Mouse (Mus musculus): ENCODE measurements at regions not wholly inside any gene's neighbourhood (a gene's known extent, or its start where the extent isn't known, plus 50 kb on each side); places are given as distances from the start of the nearest gene placed in this dataset.

DNA sequence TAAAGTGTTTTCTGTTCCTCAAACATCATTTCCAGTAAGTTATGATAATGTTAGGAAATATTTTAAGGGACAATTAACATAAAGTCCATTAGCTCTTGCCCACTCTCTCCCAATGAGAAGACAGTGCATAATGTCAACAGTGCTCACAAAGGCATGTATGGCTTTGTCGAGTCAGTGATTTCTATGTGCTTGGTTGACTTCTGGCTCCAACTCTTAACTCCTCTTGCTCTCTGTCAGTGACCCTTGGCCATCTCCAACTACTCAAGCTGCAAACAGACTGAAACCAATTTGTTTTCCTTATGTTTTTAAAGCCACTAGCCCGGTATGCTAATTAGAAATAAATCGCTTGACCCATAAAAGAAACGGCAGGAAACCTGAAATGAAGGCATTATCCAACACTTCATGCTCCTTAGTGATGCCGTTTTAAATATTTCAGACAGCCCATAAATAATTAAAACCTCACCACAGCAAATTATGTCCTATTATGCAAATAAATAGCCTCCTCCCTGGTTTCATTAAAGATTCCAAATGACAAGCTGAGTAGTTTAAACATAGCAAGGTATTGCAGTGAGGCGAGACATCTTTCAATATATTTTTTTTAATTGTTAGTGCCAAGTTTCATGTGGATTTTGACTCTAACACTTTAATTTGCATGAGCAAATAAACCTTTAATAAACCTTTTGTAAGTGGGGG lies 1864.6 kb upstream of the Tenm3 start:
- H3K36me3 ChIP-seq (replicated peaks), result no peaks in the 10 kb centered on the region
- H3K9ac ChIP-seq, result no peak overlapping the region
- peak; percentile 75 for ATAC-seq (replicated peaks)
- H3K4me1 ChIP-seq, result peaks cover 4% of the 10 kb centered on the region; the same call in 1 of the 2 replicates
- no peak overlapping the region for H3K27ac ChIP-seq
- 14% methylated on average over 6 of the region's 6 CpGs for WGBS
- no peak overlapping the region for H3K4me3 ChIP-seq
- no peaks in the 10 kb centered on the region for H3K9me3 ChIP-seq
- no peak overlapping the region for H3K4me2 ChIP-seq
- H3K27me3 ChIP-seq (replicated peaks), result no peaks in the 10 kb centered on the region

DNA sequence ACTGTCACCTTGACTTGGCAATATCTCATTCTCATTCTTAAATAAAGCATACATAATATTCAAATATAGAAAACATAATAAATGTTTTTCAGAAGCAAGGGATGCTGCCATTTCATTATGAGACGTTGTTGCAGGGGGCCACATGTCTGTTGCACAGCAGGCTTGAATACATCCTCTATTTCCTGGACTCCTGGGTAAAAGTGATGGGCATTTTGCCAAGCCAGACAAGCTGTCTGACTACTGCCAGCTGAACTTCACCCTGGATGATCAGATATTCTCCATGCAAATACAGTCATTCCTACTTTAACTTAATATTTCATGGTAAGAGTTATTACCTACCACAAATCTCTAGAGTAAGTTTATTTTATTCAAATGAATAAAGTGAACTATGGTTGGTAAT lies 1860.5 kb upstream of the Tenm3 start:
- H3K9ac ChIP-seq, result no peak overlapping the region
- no peaks in the 10 kb centered on the region for H3K27me3 ChIP-seq (replicated peaks)
- no peaks in the 10 kb centered on the region for H3K36me3 ChIP-seq (replicated peaks)
- no peak overlapping the region for H3K27ac ChIP-seq
- H3K4me3 ChIP-seq, result no peak overlapping the region
- H3K4me2 ChIP-seq, result no peak overlapping the region
- 25% methylated on average over 1 of the region's 1 CpGs for WGBS
- H3K4me1 ChIP-seq, result peaks cover 4% of the 10 kb centered on the region; the same call in 1 of the 2 replicates
- no peak; the same call in 1 of the 2 replicates for ATAC-seq (replicated peaks)
- no peaks in the 10 kb centered on the region for H3K9me3 ChIP-seq

DNA sequence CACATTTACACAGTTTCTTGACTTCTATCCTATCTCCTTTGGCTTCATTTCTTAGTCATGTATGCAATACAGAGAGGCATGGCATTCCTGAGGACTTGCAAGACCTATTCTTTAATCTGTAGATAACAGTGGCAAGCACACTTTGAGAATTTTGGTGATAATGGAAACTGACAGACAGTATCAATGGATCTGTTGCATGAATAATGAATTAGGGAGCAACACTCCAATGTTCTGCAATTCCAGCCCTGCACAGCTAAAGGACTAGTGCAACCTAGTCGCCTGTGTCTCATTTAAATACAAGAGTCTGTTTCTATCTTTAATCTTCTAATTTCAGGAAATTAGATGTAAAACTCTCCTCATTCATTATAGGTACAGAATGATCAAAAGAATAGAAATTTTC lies 1845.3 kb upstream of the Tenm3 start:
- WGBS, result 29% methylated on average over 1 of the region's 1 CpGs
- 0 out of 2 replicates have a peak, but pooled peaks cover 2% of the 10 kb centered on the region for H3K4me1 ChIP-seq
- no peaks in the 10 kb centered on the region for H3K27me3 ChIP-seq (replicated peaks)
- H3K4me2 ChIP-seq, result no peak overlapping the region
- no peaks in the 10 kb centered on the region for H3K36me3 ChIP-seq (replicated peaks)
- ATAC-seq (replicated peaks), result peak; percentile 77
- no peak overlapping the region for H3K9ac ChIP-seq
- H3K27ac ChIP-seq, result no peak overlapping the region
- H3K4me3 ChIP-seq, result no peak overlapping the region
- no peaks in the 10 kb centered on the region for H3K9me3 ChIP-seq

DNA sequence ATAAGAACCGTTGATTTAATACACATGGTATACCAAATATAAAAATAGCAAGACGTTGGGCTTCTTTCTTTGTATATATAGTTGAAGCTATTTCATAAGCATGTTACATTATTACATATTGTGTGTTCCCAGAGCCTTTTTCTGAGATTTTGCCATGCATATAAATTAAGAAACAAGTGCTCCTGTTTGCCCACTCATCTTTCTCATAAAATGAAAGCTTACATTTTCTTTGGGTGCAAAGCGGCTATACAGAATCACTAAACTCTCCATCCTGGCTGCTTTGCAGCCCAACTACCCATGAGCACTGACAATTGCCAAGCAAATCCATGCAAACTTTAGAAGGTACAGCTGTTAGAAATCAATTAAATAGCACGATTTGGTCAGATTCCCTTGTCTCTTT lies 1821.6 kb upstream of the Tenm3 start:
- Histone ChIP-seq H3K36me3 (replicated peaks) (no peaks in the 10 kb centered on the region), H3K9ac (no peak overlapping the region), H3K4me2 (no peak overlapping the region), H3K9me3 (no peaks in the 10 kb centered on the region), H3K4me1 (no peaks in the 10 kb centered on the region), H3K27ac (no peak overlapping the region), H3K4me3 (no peak overlapping the region), H3K27me3 (replicated peaks) (no peaks in the 10 kb centered on the region)
- WGBS, result 87% methylated on average over 4 of the region's 4 CpGs
- ATAC-seq (replicated peaks), result no peak
